Mouse (Mus musculus): ENCODE data around the gene Mgat5. TPM values are rescaled to one million over a fixed set of nuclear protein-coding genes. Genes with fewer than 3 reads are reported as not detected.
A peak's percentile ranks its signal among the peaks of the same experiment; 100 is the strongest.

Mgat5 gene
- polyA plus RNA-seq, 1 experiment from 2014 or later = 0.98 TPM

GRCm38 (mm10) chr1:127260969-127261368, 56.2 kb downstream of the Mgat5 start:
- WGBS (ENCODE audit: insufficient replicate concordance) = 62% methylated on average over 6 of the region's 6 CpGs
- no peak overlapping the region for H3K4me2 ChIP-seq (ENCODE audit: low read depth, low read length)

DNA sequence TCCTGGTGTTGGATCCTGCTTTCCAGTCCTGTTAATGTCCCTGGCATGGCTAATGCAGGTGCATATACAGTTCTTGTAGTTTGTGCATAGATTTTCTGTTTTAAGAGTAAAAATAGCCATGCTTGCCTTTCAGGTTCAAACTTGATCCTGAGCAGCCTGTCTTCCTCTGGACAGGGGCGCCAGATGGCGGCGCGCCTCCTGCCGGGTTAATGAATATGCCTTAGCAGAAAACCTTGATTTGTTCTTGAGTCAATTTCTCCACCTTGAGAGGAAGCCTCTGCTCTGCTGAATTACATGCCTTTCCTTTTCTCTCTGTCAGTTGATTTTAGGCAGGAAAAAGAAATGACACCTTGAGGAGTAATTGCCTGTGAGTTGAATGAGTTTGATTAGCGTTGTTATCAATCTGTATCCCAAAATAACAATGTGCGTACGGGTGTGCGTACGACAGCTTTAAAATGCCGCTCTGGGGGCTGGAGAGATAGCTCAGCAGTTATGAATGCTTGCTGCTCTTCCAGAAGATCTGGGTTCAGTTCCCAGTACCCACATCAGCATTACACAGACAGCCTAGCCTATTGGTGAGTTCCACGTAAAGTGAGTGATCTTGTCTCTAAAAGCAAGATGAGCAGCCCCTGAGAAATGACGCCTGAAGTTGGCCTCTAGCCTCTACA, 57.5 kb downstream of the Mgat5 start:
- H3K9me3 ChIP-seq (replicated peaks; ENCODE audit: control insufficient read depth, low read length) = no peaks in the 10 kb centered on the region

More at GRCm38 (mm10) chr1:127260969-127261368, 56.2 kb downstream of the Mgat5 start:
- Histone ChIP-seq H3K36me3 (ENCODE audit: control insufficient read depth, insufficient read depth) (no peaks in the 10 kb centered on the region), H3K27ac (ENCODE audit: low read length) (no peak overlapping the region), H3K9me3 (replicated peaks; ENCODE audit: control insufficient read depth, low read length) (no peaks in the 10 kb centered on the region), H3K4me3 (ENCODE audit: low read depth, low read length) (no peak overlapping the region), H3K9ac (ENCODE audit: low read depth, low read length) (no peak overlapping the region), H3K4me1 (ENCODE audit: control insufficient read depth, low read depth, low read length) (no peaks in the 10 kb centered on the region), H3K27me3 (ENCODE audit: control insufficient read depth, insufficient read depth, low read depth, low read length) (no peaks in the 10 kb centered on the region)
- ATAC-seq (ENCODE audit: low read depth) = no peak

GRCm38 (mm10) chr1:127267985-127268384, 63.2 kb downstream of the Mgat5 start:
- no peaks in the 10 kb centered on the region for H3K4me1 ChIP-seq (ENCODE audit: control insufficient read depth, low read depth, low read length)
- no peak overlapping the region for H3K27ac ChIP-seq (ENCODE audit: low read length)
- 77% methylated on average over 5 of the region's 5 CpGs for WGBS (ENCODE audit: insufficient replicate concordance)
- H3K9ac ChIP-seq (ENCODE audit: low read depth, low read length) = no peak overlapping the region
- H3K4me2 ChIP-seq (ENCODE audit: low read depth, low read length) = no peak overlapping the region
- ATAC-seq (ENCODE audit: low read depth) = no peak
- H3K27me3 ChIP-seq (ENCODE audit: control insufficient read depth, insufficient read depth, low read depth, low read length) = no peaks in the 10 kb centered on the region
- H3K9me3 ChIP-seq (replicated peaks; ENCODE audit: control insufficient read depth, low read length) = no peaks in the 10 kb centered on the region
- H3K36me3 ChIP-seq (ENCODE audit: control insufficient read depth, insufficient read depth) = no peaks in the 10 kb centered on the region
- H3K4me3 ChIP-seq (ENCODE audit: low read depth, low read length) = no peak overlapping the region

More for the DNA sequence above, 57.5 kb downstream of the Mgat5 start:
- WGBS (ENCODE audit: insufficient replicate concordance) = 76% methylated on average over 13 of the region's 13 CpGs
- Histone ChIP-seq H3K4me1 (ENCODE audit: control insufficient read depth, low read depth, low read length) (no peaks in the 10 kb centered on the region), H3K27ac (ENCODE audit: low read length) (no peak overlapping the region), H3K36me3 (ENCODE audit: control insufficient read depth, insufficient read depth) (no peaks in the 10 kb centered on the region), H3K4me3 (ENCODE audit: low read depth, low read length) (no peak overlapping the region), H3K27me3 (ENCODE audit: control insufficient read depth, insufficient read depth, low read depth, low read length) (no peaks in the 10 kb centered on the region), H3K4me2 (ENCODE audit: low read depth, low read length) (no peak overlapping the region), H3K9ac (ENCODE audit: low read depth, low read length) (no peak overlapping the region)
- ATAC-seq (ENCODE audit: low read depth) = no peak

DNA sequence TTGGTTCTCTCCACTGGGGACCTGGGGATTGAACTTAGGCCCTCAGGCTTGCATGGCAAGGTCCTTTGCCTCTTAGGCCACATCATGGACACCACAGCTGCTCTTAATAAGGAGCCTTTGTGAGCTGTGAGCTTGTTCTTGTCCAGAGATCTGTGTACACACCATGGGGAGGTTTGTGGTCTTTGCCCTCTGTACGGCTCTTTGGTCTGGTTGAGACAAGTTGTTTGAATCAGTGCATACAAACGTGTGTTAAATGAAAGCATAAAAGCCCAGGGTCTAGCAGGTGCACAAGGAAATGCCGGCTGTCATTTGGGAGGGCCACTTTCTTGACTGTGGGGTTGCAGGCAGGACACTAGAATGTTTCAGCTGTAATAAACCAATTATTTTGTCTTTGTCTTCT, 64.5 kb downstream of the Mgat5 start:
- no peak overlapping the region for H3K9ac ChIP-seq (ENCODE audit: low read depth, low read length)
- no peak overlapping the region for H3K27ac ChIP-seq (ENCODE audit: low read length)
- no peak overlapping the region for H3K4me3 ChIP-seq (ENCODE audit: low read depth, low read length)
- no peaks in the 10 kb centered on the region for H3K27me3 ChIP-seq (ENCODE audit: control insufficient read depth, insufficient read depth, low read depth, low read length)
- H3K9me3 ChIP-seq (replicated peaks; ENCODE audit: control insufficient read depth, low read length) = no peaks in the 10 kb centered on the region
- H3K36me3 ChIP-seq (ENCODE audit: control insufficient read depth, insufficient read depth) = no peaks in the 10 kb centered on the region
- ATAC-seq (ENCODE audit: low read depth) = no peak
- WGBS (ENCODE audit: insufficient replicate concordance) = 63% methylated on average over 3 of the region's 3 CpGs
- H3K4me1 ChIP-seq (ENCODE audit: control insufficient read depth, low read depth, low read length) = no peaks in the 10 kb centered on the region
- H3K4me2 ChIP-seq (ENCODE audit: low read depth, low read length) = no peak overlapping the region

DNA sequence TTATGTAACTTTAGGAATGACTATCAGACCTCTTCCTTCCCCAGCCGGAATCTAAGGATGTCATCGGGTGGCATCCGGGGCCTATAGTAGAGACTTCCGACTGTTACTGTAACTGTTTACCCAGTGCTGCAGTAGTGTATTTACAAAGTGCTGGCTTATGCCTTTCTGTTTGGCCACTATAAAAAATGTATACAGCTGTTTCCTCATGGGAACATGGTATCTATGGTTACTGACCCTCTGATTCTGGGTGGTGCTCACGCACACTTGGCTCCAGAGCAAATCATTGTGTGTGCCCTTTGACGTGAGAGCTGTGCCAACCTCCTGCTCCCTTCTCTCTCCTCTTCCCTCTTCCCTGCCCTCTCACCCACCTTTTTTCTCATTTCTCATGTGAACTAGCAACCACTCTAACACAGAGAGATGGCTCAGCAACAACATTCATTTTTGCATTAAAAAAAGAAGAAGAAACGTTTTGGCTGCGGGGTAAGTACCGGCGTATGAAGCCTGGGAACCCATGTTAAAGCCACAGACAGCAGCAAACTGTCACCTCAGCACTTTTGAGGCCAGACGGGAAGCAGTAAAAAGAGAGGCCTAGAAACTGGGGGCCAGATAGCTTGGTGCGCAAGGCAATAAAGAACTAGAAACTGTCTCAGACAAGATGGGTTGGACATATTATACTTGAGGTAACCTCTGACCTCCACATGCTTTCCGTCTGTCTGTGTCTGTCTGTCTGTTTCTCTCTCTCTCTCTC, 65.6 kb downstream of the Mgat5 start:
- peak; percentile 51 for ATAC-seq (ENCODE audit: low read depth)
- no peaks in the 10 kb centered on the region for H3K9me3 ChIP-seq (replicated peaks; ENCODE audit: control insufficient read depth, low read length)
- no peak overlapping the region for H3K9ac ChIP-seq (ENCODE audit: low read depth, low read length)
- H3K27ac ChIP-seq (ENCODE audit: low read length) = no peak overlapping the region
- no peak overlapping the region for H3K4me2 ChIP-seq (ENCODE audit: low read depth, low read length)
- no peak overlapping the region for H3K4me3 ChIP-seq (ENCODE audit: low read depth, low read length)
- H3K36me3 ChIP-seq (ENCODE audit: control insufficient read depth, insufficient read depth) = no peaks in the 10 kb centered on the region
- 73% methylated on average over 13 of the region's 13 CpGs for WGBS (ENCODE audit: insufficient replicate concordance)
- H3K27me3 ChIP-seq (ENCODE audit: control insufficient read depth, insufficient read depth, low read depth, low read length) = no peaks in the 10 kb centered on the region
- H3K4me1 ChIP-seq (ENCODE audit: control insufficient read depth, low read depth, low read length) = no peaks in the 10 kb centered on the region

DNA sequence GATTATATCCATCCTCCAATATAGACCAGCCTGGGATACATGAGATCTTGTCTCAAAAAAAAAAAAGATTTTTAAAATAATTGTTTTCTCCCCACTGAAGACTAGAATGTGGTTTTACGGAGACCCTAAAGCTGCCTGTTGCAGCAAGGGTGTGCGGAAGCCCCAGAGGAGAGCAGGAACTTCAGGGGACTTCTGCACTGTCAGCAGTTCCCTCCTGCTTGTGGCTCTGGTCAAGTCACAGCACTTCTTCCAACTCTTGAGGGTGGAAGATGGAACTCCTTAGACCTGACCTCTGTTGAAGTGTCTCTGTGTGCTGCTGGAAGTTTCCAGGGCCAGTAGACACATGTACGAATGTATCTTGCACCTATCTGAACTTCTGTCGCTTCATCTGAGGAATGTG, 66.3 kb downstream of the Mgat5 start:
- ATAC-seq (ENCODE audit: low read depth) = no peak

GRCm38 (mm10) chr1:127273363-127273762, 68.5 kb downstream of the Mgat5 start:
- Histone ChIP-seq H3K27ac (ENCODE audit: low read length) (no peak overlapping the region), H3K4me1 (ENCODE audit: control insufficient read depth, low read depth, low read length) (no peaks in the 10 kb centered on the region), H3K9me3 (replicated peaks; ENCODE audit: control insufficient read depth, low read length) (no peaks in the 10 kb centered on the region), H3K4me2 (ENCODE audit: low read depth, low read length) (no peak overlapping the region), H3K36me3 (ENCODE audit: control insufficient read depth, insufficient read depth) (no peaks in the 10 kb centered on the region), H3K27me3 (ENCODE audit: control insufficient read depth, insufficient read depth, low read depth, low read length) (no peaks in the 10 kb centered on the region), H3K9ac (ENCODE audit: low read depth, low read length) (no peak overlapping the region), H3K4me3 (ENCODE audit: low read depth, low read length) (no peak overlapping the region)
- 56% methylated on average over 5 of the region's 5 CpGs for WGBS (ENCODE audit: insufficient replicate concordance)
- no peak for ATAC-seq (ENCODE audit: low read depth)

More for the DNA sequence above, 66.3 kb downstream of the Mgat5 start:
- no peak overlapping the region for H3K9ac ChIP-seq (ENCODE audit: low read depth, low read length)
- H3K27ac ChIP-seq (ENCODE audit: low read length) = no peak overlapping the region
- H3K4me1 ChIP-seq (ENCODE audit: control insufficient read depth, low read depth, low read length) = no peaks in the 10 kb centered on the region
- no peak overlapping the region for H3K4me2 ChIP-seq (ENCODE audit: low read depth, low read length)
- H3K4me3 ChIP-seq (ENCODE audit: low read depth, low read length) = no peak overlapping the region
- no peaks in the 10 kb centered on the region for H3K9me3 ChIP-seq (replicated peaks; ENCODE audit: control insufficient read depth, low read length)
- no peaks in the 10 kb centered on the region for H3K36me3 ChIP-seq (ENCODE audit: control insufficient read depth, insufficient read depth)
- no peaks in the 10 kb centered on the region for H3K27me3 ChIP-seq (ENCODE audit: control insufficient read depth, insufficient read depth, low read depth, low read length)
- 75% methylated on average over 4 of the region's 4 CpGs for WGBS (ENCODE audit: insufficient replicate concordance)

- no peaks in the 10 kb centered on the region for H3K9me3 ChIP-seq (replicated peaks; ENCODE audit: control insufficient read depth, low read length)
- H3K36me3 ChIP-seq (ENCODE audit: control insufficient read depth, insufficient read depth) = no peaks in the 10 kb centered on the region
- H3K9ac ChIP-seq (ENCODE audit: low read depth, low read length) = no peak overlapping the region
- H3K4me1 ChIP-seq (ENCODE audit: control insufficient read depth, low read depth, low read length) = no peaks in the 10 kb centered on the region
- H3K27me3 ChIP-seq (ENCODE audit: control insufficient read depth, insufficient read depth, low read depth, low read length) = no peaks in the 10 kb centered on the region
- H3K4me3 ChIP-seq (ENCODE audit: low read depth, low read length) = no peak overlapping the region
- WGBS (ENCODE audit: insufficient replicate concordance) = 66% methylated on average over 3 of the region's 3 CpGs
- no peak for ATAC-seq (ENCODE audit: low read depth)
- H3K27ac ChIP-seq (ENCODE audit: low read length) = no peak overlapping the region
- no peak overlapping the region for H3K4me2 ChIP-seq (ENCODE audit: low read depth, low read length)
Observed at GRCm38 (mm10) chr1:127275572-127276324, 70.9 kb downstream of the Mgat5 start.

DNA sequence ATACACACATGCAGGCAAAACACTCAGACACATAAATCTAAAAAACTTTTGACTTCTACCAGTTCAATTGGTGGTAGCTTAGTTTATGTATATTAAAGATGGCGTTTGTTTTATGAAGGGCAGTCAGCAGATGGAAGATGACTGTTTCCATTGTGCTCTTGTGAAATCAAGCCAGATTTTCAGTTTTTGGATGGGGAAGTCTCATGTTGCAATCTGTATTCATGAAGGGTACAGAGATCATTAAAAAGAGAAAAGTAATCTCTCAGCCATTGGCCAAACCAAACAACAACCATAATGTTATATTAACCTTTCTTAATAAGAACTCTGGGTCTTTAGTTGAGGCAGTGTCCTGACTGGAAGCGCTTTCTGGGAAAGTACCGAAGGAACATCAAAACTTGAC, 73.3 kb downstream of the Mgat5 start:
- WGBS (ENCODE audit: insufficient replicate concordance) = 67% methylated on average over 3 of the region's 3 CpGs

More for the DNA sequence above, 73.3 kb downstream of the Mgat5 start:
- Histone ChIP-seq H3K27me3 (ENCODE audit: control insufficient read depth, insufficient read depth, low read depth, low read length) (no peaks in the 10 kb centered on the region), H3K9ac (ENCODE audit: low read depth, low read length) (no peak overlapping the region), H3K4me2 (ENCODE audit: low read depth, low read length) (no peak overlapping the region), H3K4me1 (ENCODE audit: control insufficient read depth, low read depth, low read length) (no peaks in the 10 kb centered on the region), H3K36me3 (ENCODE audit: control insufficient read depth, insufficient read depth) (no peaks in the 10 kb centered on the region), H3K9me3 (replicated peaks; ENCODE audit: control insufficient read depth, low read length) (no peaks in the 10 kb centered on the region), H3K27ac (ENCODE audit: low read length) (no peak overlapping the region), H3K4me3 (ENCODE audit: low read depth, low read length) (no peak overlapping the region)
- ATAC-seq (ENCODE audit: low read depth) = no peak
